In genomic region chr1:90896741-90897361, GRCm38 (mm10) we compare ENCODE assay signal across 8 mouse cellular contexts. TPM values are rescaled to one million over a fixed set of nuclear protein-coding genes. Genes with fewer than 3 reads are reported as not detected.
DNase-seq lines count a peak whose midpoint lies in the region; ATAC-seq and TF ChIP-seq lines count a peak whose summit lies in the region.

No protein-coding gene starts in this region.

- no peak overlapping the region for H3ac ChIP-seq in myocyte (ENCODE audit: control insufficient read depth, insufficient read length)

- no peaks in the 10 kb centered on the region for H3K4me1 ChIP-seq in forebrain, embryonic 16.5 days (replicated peaks; ENCODE audit: control insufficient read depth, insufficient read depth, low read length)

- CTCF ChIA-PET in Patski (lab: Charles Lee): interaction anchor here (1.4 kb wide), 1 partner anchor 60 kb away, joined by 5 read pairs; no protein-coding TSS in a partner anchor

- no peak overlapping the region for H3K9ac ChIP-seq in forebrain, embryonic 16.5 days (replicated peaks; ENCODE audit: low read depth, low read length)

- TF ChIP-seq POLR2A in myocyte (IDR thresholded peaks at IDR 0.05; ENCODE audit: insufficient read length, low read depth): no peak

- no peaks in the 10 kb centered on the region for H3K27me3 ChIP-seq in Patski
- H3K27me3 ChIP-seq in forebrain, embryonic 16.5 days (replicated peaks; ENCODE audit: control insufficient read depth, insufficient read depth, low read length): no peaks in the 10 kb centered on the region
- no peaks in the 10 kb centered on the region for H3K27me3 ChIP-seq in myocyte (ENCODE audit: control insufficient read depth, insufficient read depth, insufficient read length)

- no peaks in the 10 kb centered on the region for H3K9me3 ChIP-seq in forebrain, embryonic 16.5 days (ENCODE audit: control insufficient read depth, low read length)

- H3K27ac ChIP-seq in forebrain, embryonic 16.5 days (ENCODE audit: low read length): no peak overlapping the region

- H3K36me3 ChIP-seq in forebrain, embryonic 16.5 days (ENCODE audit: control insufficient read depth, insufficient read depth): no peaks in the 10 kb centered on the region
- H3K36me3 ChIP-seq in myocyte (ENCODE audit: control insufficient read depth, insufficient read depth): no peaks in the 10 kb centered on the region

- TF ChIP-seq CTCF in Patski (IDR thresholded peaks at IDR 0.05): no peak

- POLR2A ChIA-PET in Patski (lab: Charles Lee): interaction anchor here (0.8 kb wide), 1 partner anchor 47 kb away, joined by 3 read pairs; no protein-coding TSS in a partner anchor

- WGBS in forebrain, embryonic 16.5 days: 61% methylated on average over 14 of the region's 14 CpGs

- in situ Hi-C loops in Patski (cut with MboI; ENCODE audit: low pct_unique_long_range_greater_than_20kb): no loop called here

- no peak overlapping the region for H3K4me2 ChIP-seq in forebrain, embryonic 16.5 days (ENCODE audit: low read length)
- H3K4me2 ChIP-seq in myocyte (ENCODE audit: low read depth): peak overlapping the region; percentile 69

- ATAC-seq in Patski: peak; percentile 89
- ATAC-seq in forebrain, embryonic 16.5 days: peak; percentile 62; the same call in 1 of the 2 replicates

- no peak overlapping the region for H3K4me3 ChIP-seq in forebrain, embryonic 16.5 days (replicated peaks; ENCODE audit: low read length)
- H3K4me3 ChIP-seq in myocyte: no peak overlapping the region

- H3K79me2 ChIP-seq in myocyte (ENCODE audit: control insufficient read depth, insufficient read depth): no peaks in the 10 kb centered on the region

- no peak for DNase-seq in Patski (ENCODE audit: low read depth, low spot score)
- DNase-seq in brain, embryonic 18.5 days (ENCODE audit: low read depth, low spot score): peak; percentile 26
- peak; percentile 71 for DNase-seq in heart, postnatal 4 days
- peak; percentile 59 for DNase-seq in layer of hippocampus, adult 9-11 months
- DNase-seq in retina, embryonic 14.5 days (ENCODE audit: low spot score): no peak
- DNase-seq in spleen, adult 18-20 months: no peak

TF ChIP-seq in myocyte, 11 proteins besides CTCF, POLR2A, EP300 and RAD21:
- peak; percentile 28 for TF ChIP-seq USF1 (IDR thresholded peaks at IDR 0.05; ENCODE audit: low read depth)
- TF ChIP-seq TCF3 (IDR thresholded peaks at IDR 0.05; ENCODE audit: insufficient read length, low read depth): no peak

RNA-seq across cellular contexts. Expression of gene Mlph, which starts 18.0 kb away (rescaled TPM):
- polyA plus RNA-seq in Patski (2021): 0.03 TPM
- polyA plus RNA-seq in forebrain, embryonic 16.5 days (2015; fragmentation: Nextera tagmentation; extraction: Ambion mirVana): 0.19 and 0.58 TPM in 2 replicates
- 1 to 10 TPM; 1.0 TPM for total RNA-seq in heart, postnatal 4 days (2021)
- polyA plus RNA-seq in myocyte (2012; fragmentation: generic; extraction: Trizol): 0.11 TPM

RNA-seq across cellular contexts. Expression of gene Col6a3, which starts 53.1 kb away (rescaled TPM):
- polyA plus RNA-seq in Patski (2021) (0.13 TPM), myocyte (2012; fragmentation: generic; extraction: Trizol) (186 TPM)
- 5.0 and 10.5 TPM in 2 replicates for polyA plus RNA-seq in forebrain, embryonic 16.5 days (2015; fragmentation: Nextera tagmentation; extraction: Ambion mirVana)
- total RNA-seq in heart, postnatal 4 days (2021): 100 to 1,000 TPM; 103 to 109 TPM

RNA-seq across cellular contexts. Expression of gene Prlh, which starts 56.1 kb away (rescaled TPM):
- polyA plus RNA-seq in Patski (2021): not detected
- polyA plus RNA-seq in forebrain, embryonic 16.5 days (2015; fragmentation: Nextera tagmentation; extraction: Ambion mirVana): not detected in 2 replicates
- total RNA-seq in heart, postnatal 4 days (2021): not detected
- polyA plus RNA-seq in myocyte (2012; fragmentation: generic; extraction: Trizol): not detected

Comparison
In these comparisons a context has a peak if more than half of its experiments do, and no peak if none do; other contexts are left out.
1. DNase-seq: peak in brain, embryonic 18.5 days (single experiment), heart, postnatal 4 days (single experiment) and layer of hippocampus, adult 9-11 months (single experiment); none in Patski (single experiment), retina, embryonic 14.5 days (single experiment) and spleen, adult 18-20 months (0 of 2).
2. RNA of gene Col6a3, which starts 53.1 kb away (polyA plus RNA-seq): 186 TPM in myocyte (single experiment); 5.0 to 10.5 TPM in forebrain, embryonic 16.5 days and 0.13 TPM in Patski (single experiment); every median in the first group is over 10 times any median in the second.